Mouse (Mus musculus): ENCODE measurements around the gene Npas3. TPM values are rescaled to one million over a fixed set of nuclear protein-coding genes. Genes with fewer than 3 reads are reported as not detected.
A peak's percentile ranks its signal among the peaks of the same experiment; 100 is the strongest.

Npas3 gene
- polyA plus RNA-seq, 1 experiment from 2014 or later, result 25.9 TPM

DNA sequence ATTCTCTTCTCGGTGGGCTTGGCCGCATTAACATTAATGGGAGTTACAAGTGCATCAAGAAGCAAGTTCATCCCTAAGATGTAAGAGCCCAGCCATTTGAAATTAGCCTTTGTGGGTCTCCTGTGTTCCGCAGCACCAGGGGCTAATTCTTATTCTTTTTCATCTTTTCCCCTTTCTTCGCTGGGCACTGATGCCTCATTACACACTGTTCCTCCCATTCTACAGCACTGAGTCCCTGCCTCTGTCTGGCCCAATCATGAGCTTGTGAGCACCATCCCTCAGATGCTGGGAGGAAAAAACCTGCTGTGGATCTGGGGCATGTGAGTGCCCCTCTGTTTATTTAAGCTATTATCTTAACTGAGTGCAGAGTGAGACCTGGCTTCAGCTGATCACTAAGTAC is 633.2 kb downstream of the Npas3 start:
- Histone ChIP-seq H3K27ac (no peak overlapping the region), H3K4me3 (replicated peaks; ENCODE audit: low read length) (no peak overlapping the region), H3K9me3 (ENCODE audit: control insufficient read depth, low read length) (peaks cover 8% of the 10 kb centered on the region; the same call in 1 of the 2 replicates), H3K27me3 (ENCODE audit: control insufficient read depth, insufficient read depth, low read length) (no peaks in the 10 kb centered on the region), H3K4me1 (replicated peaks; ENCODE audit: control insufficient read depth, insufficient read depth, low read length) (no peaks in the 10 kb centered on the region), H3K4me2 (replicated peaks) (no peak overlapping the region), H3K9ac (no peak overlapping the region), H3K36me3 (replicated peaks; ENCODE audit: control insufficient read depth, insufficient read depth) (no peaks in the 10 kb centered on the region)
- 78% methylated on average over 4 of the region's 4 CpGs for WGBS
- DNase-seq (ENCODE audit: low spot score) (no peak), ATAC-seq (ENCODE audit: low FRiP score) (no peak)

- H3K27me3 ChIP-seq (ENCODE audit: control insufficient read depth, insufficient read depth, low read length), result no peaks in the 10 kb centered on the region
- ATAC-seq (ENCODE audit: low FRiP score) (no peak), DNase-seq (ENCODE audit: low spot score) (no peak)
- H3K9me3 ChIP-seq (ENCODE audit: control insufficient read depth, low read length), result peaks cover 8% of the 10 kb centered on the region; the same call in 1 of the 2 replicates
- WGBS, result 90% methylated on average over 8 of the region's 8 CpGs
- H3K4me3 ChIP-seq (replicated peaks; ENCODE audit: low read length), result no peak overlapping the region
- H3K36me3 ChIP-seq (replicated peaks; ENCODE audit: control insufficient read depth, insufficient read depth), result no peaks in the 10 kb centered on the region
- H3K4me1 ChIP-seq (replicated peaks; ENCODE audit: control insufficient read depth, insufficient read depth, low read length), result no peaks in the 10 kb centered on the region
- H3K4me2 ChIP-seq (replicated peaks), result no peak overlapping the region
- H3K27ac ChIP-seq, result no peak overlapping the region
- no peak overlapping the region for H3K9ac ChIP-seq
Observed at GRCm38 (mm10) chr12:53882863-53883262, 634.4 kb downstream of the Npas3 start.

- ATAC-seq (ENCODE audit: low FRiP score) (no peak), DNase-seq (ENCODE audit: low spot score) (no peak)
- Histone ChIP-seq H3K4me1 (replicated peaks; ENCODE audit: control insufficient read depth, insufficient read depth, low read length) (no peaks in the 10 kb centered on the region), H3K4me2 (replicated peaks) (no peak overlapping the region), H3K27me3 (ENCODE audit: control insufficient read depth, insufficient read depth, low read length) (no peaks in the 10 kb centered on the region), H3K9me3 (ENCODE audit: control insufficient read depth, low read length) (no peaks in the 10 kb centered on the region), H3K4me3 (replicated peaks; ENCODE audit: low read length) (no peak overlapping the region), H3K36me3 (replicated peaks; ENCODE audit: control insufficient read depth, insufficient read depth) (no peaks in the 10 kb centered on the region), H3K27ac (0 out of 2 replicates have a peak overlapping the region, but pooled peaks have one; percentile 6), H3K9ac (no peak overlapping the region)
- WGBS, result 45% methylated on average over 4 of the region's 4 CpGs
Observed at GRCm38 (mm10) chr12:53888624-53889023, 640.1 kb downstream of the Npas3 start.

- H3K4me2 ChIP-seq (replicated peaks), result no peak overlapping the region
- H3K4me1 ChIP-seq (replicated peaks; ENCODE audit: control insufficient read depth, insufficient read depth, low read length), result no peaks in the 10 kb centered on the region
- no peak overlapping the region for H3K4me3 ChIP-seq (replicated peaks; ENCODE audit: low read length)
- ATAC-seq (ENCODE audit: low FRiP score) (no peak), DNase-seq (ENCODE audit: low spot score) (no peak)
- H3K27ac ChIP-seq, result no peak overlapping the region
- 91% methylated on average over 5 of the region's 5 CpGs for WGBS
- no peaks in the 10 kb centered on the region for H3K9me3 ChIP-seq (ENCODE audit: control insufficient read depth, low read length)
- H3K9ac ChIP-seq, result no peak overlapping the region
- no peaks in the 10 kb centered on the region for H3K27me3 ChIP-seq (ENCODE audit: control insufficient read depth, insufficient read depth, low read length)
- no peaks in the 10 kb centered on the region for H3K36me3 ChIP-seq (replicated peaks; ENCODE audit: control insufficient read depth, insufficient read depth)
Observed at GRCm38 (mm10) chr12:53895909-53896308, 647.4 kb downstream of the Npas3 start.

DNA sequence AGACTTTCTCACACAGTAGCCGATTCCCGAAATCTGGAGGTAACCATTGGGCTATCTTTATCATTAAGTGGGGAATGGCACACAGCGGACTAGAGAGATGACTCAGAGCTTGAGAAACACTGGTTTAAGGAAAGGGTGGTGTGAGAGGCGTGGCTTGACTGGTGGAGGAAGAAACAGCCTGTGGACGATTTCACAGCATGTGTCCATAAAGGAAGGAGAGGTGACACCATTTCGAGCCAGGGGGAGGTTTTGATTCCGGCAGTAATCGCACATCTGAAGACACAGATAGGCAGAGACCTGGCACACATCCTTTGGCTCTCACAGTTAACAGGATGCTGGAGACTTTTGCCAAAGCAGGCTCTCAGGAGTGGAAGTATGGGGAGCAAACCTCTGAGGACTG is 660.3 kb downstream of the Npas3 start:
- Histone ChIP-seq H3K27ac (no peak overlapping the region), H3K9me3 (ENCODE audit: control insufficient read depth, low read length) (no peaks in the 10 kb centered on the region), H3K4me3 (replicated peaks; ENCODE audit: low read length) (no peak overlapping the region), H3K4me2 (replicated peaks) (no peak overlapping the region), H3K36me3 (replicated peaks; ENCODE audit: control insufficient read depth, insufficient read depth) (no peaks in the 10 kb centered on the region), H3K4me1 (replicated peaks; ENCODE audit: control insufficient read depth, insufficient read depth, low read length) (0 out of 2 replicates have a peak, but pooled peaks cover 7% of the 10 kb centered on the region), H3K9ac (no peak overlapping the region), H3K27me3 (ENCODE audit: control insufficient read depth, insufficient read depth, low read length) (no peaks in the 10 kb centered on the region)
- ATAC-seq (ENCODE audit: low FRiP score) (no peak), DNase-seq (ENCODE audit: low spot score) (no peak)
- 81% methylated on average over 8 of the region's 8 CpGs for WGBS

DNA sequence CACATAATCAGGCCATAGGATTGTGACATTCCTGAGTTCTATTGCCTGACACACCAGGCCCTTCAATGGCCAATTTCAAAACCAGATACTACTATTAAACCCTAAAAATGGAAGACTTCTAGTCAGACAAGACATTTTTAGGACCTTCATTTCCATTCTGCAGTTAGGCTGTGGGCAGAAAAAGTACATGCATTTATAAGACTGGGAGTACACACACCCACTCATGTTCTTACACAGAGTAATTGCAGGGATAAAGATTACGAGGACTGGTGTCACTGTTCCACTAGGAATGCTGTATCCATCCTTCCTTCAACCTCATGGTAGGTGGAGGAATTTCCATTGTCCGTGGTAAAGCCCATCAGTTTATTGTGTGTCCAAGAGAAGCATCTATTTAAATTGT is 661.7 kb downstream of the Npas3 start:
- no peak overlapping the region for H3K4me2 ChIP-seq (replicated peaks)
- no peaks in the 10 kb centered on the region for H3K36me3 ChIP-seq (replicated peaks; ENCODE audit: control insufficient read depth, insufficient read depth)
- DNase-seq (ENCODE audit: low spot score), result no peak
- H3K9ac ChIP-seq, result no peak overlapping the region
- no peaks in the 10 kb centered on the region for H3K9me3 ChIP-seq (ENCODE audit: control insufficient read depth, low read length)
- 94% methylated on average over 2 of the region's 2 CpGs for WGBS
- H3K27me3 ChIP-seq (ENCODE audit: control insufficient read depth, insufficient read depth, low read length), result no peaks in the 10 kb centered on the region
- no peak overlapping the region for H3K27ac ChIP-seq
- H3K4me3 ChIP-seq (replicated peaks; ENCODE audit: low read length), result no peak overlapping the region
- ATAC-seq (ENCODE audit: low FRiP score), result no peak
- H3K4me1 ChIP-seq (replicated peaks; ENCODE audit: control insufficient read depth, insufficient read depth, low read length), result peaks cover 6% of the 10 kb centered on the region

- no peak overlapping the region for H3K9ac ChIP-seq
- no peak overlapping the region for H3K4me2 ChIP-seq (replicated peaks)
- DNase-seq (ENCODE audit: low spot score), result no peak
- H3K27me3 ChIP-seq (ENCODE audit: control insufficient read depth, insufficient read depth, low read length), result no peaks in the 10 kb centered on the region
- 84% methylated on average over 7 of the region's 7 CpGs for WGBS
- no peaks in the 10 kb centered on the region for H3K9me3 ChIP-seq (ENCODE audit: control insufficient read depth, low read length)
- H3K4me3 ChIP-seq (replicated peaks; ENCODE audit: low read length), result no peak overlapping the region
- H3K36me3 ChIP-seq (replicated peaks; ENCODE audit: control insufficient read depth, insufficient read depth), result no peaks in the 10 kb centered on the region
- H3K4me1 ChIP-seq (replicated peaks; ENCODE audit: control insufficient read depth, insufficient read depth, low read length), result peaks cover 15% of the 10 kb centered on the region; the same call in 1 of the 2 replicates
- no peak overlapping the region for H3K27ac ChIP-seq
- no peak for ATAC-seq (ENCODE audit: low FRiP score)
Observed at GRCm38 (mm10) chr12:53922153-53922552, 673.7 kb downstream of the Npas3 start.

DNA sequence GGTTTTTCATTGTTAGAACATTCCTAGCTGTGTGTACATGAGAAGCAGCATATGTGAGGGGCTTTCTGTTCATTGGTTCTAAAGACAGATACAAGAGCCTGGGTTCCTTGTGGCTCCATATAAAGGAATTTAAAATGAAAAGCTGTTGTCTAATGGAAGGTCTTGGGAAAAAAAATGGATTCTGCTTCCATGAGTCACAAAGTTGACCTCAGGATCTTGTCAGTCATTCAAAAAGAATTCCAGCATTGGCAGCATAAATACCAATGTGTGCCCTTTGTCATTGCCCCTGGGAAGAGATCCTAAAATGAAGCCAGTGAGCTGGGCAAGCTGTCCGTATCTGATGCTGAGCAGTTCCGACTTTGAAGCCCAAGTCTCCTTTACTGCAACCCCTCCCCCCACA is 700.3 kb downstream of the Npas3 start:
- no peaks in the 10 kb centered on the region for H3K27me3 ChIP-seq (ENCODE audit: control insufficient read depth, insufficient read depth, low read length)
- H3K4me3 ChIP-seq (replicated peaks; ENCODE audit: low read length), result no peak overlapping the region
- peaks cover 10% of the 10 kb centered on the region for H3K4me1 ChIP-seq (replicated peaks; ENCODE audit: control insufficient read depth, insufficient read depth, low read length)
- DNase-seq (ENCODE audit: low spot score) (no peak), ATAC-seq (ENCODE audit: low FRiP score) (no peak)
- H3K4me2 ChIP-seq (replicated peaks), result no peak overlapping the region
- no peaks in the 10 kb centered on the region for H3K36me3 ChIP-seq (replicated peaks; ENCODE audit: control insufficient read depth, insufficient read depth)
- no peaks in the 10 kb centered on the region for H3K9me3 ChIP-seq (ENCODE audit: control insufficient read depth, low read length)
- 51% methylated on average over 2 of the region's 2 CpGs for WGBS
- no peak overlapping the region for H3K27ac ChIP-seq
- no peak overlapping the region for H3K9ac ChIP-seq

- H3K9me3 ChIP-seq (ENCODE audit: control insufficient read depth, low read length), result no peaks in the 10 kb centered on the region
- H3K9ac ChIP-seq, result peak overlapping the region; percentile 9; the same call in 1 of the 2 replicates
- 26% methylated on average over 7 of the region's 7 CpGs for whole genome bisulfite sequencing
- no peak overlapping the region for H3K4me3 ChIP-seq (replicated peaks; ENCODE audit: low read length)
- 0 out of 2 replicates have a peak overlapping the region, but pooled peaks have one; percentile 28 for H3K27ac ChIP-seq
- H3K4me1 ChIP-seq (replicated peaks; ENCODE audit: control insufficient read depth, insufficient read depth, low read length), result peaks cover 9% of the 10 kb centered on the region; the same call in 1 of the 2 replicates
- ATAC-seq (ENCODE audit: low FRiP score) (no peak), DNase-seq (ENCODE audit: low spot score) (no peak)
- no peak overlapping the region for H3K4me2 ChIP-seq (replicated peaks)
- no peaks in the 10 kb centered on the region for H3K27me3 ChIP-seq (ENCODE audit: control insufficient read depth, insufficient read depth, low read length)
- H3K36me3 ChIP-seq (replicated peaks; ENCODE audit: control insufficient read depth, insufficient read depth), result no peaks in the 10 kb centered on the region
Observed at GRCm38 (mm10) chr12:53962004-53962403, 713.5 kb downstream of the Npas3 start.

DNA sequence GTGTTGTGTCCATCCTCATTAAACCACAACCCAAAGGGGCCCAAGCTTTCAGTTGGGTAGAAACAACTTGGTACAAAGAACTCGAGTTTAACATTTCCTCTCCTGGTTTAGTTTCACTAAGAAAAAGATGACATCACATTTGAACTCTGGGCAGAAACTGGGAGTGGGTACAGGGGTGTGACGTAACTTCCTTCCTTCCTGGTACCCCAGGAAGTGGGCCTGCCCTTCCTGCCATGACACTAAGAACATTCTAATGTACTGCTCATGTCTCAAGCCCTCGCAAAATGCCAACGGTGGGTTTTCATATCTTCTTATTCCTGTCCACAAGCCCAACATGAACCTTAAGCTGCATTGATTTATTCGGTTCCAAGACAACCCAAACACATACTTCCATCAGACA is 715.1 kb downstream of the Npas3 start:
- H3K27ac ChIP-seq, result no peak overlapping the region
- DNase-seq (ENCODE audit: low spot score), result no peak
- no peak overlapping the region for H3K4me2 ChIP-seq (replicated peaks)
- no peaks in the 10 kb centered on the region for H3K36me3 ChIP-seq (replicated peaks; ENCODE audit: control insufficient read depth, insufficient read depth)
- H3K9ac ChIP-seq, result no peak overlapping the region
- 90% methylated on average over 5 of the region's 5 CpGs for WGBS
- H3K4me1 ChIP-seq (replicated peaks; ENCODE audit: control insufficient read depth, insufficient read depth, low read length), result peaks cover 9% of the 10 kb centered on the region; the same call in 1 of the 2 replicates
- no peak for ATAC-seq (ENCODE audit: low FRiP score)
- no peak overlapping the region for H3K4me3 ChIP-seq (replicated peaks; ENCODE audit: low read length)
- H3K27me3 ChIP-seq (ENCODE audit: control insufficient read depth, insufficient read depth, low read length), result no peaks in the 10 kb centered on the region
- no peaks in the 10 kb centered on the region for H3K9me3 ChIP-seq (ENCODE audit: control insufficient read depth, low read length)

Measured in hindbrain, embryonic 14.5 days (tissue).